Comparison of ENCODE assay signal across 9 mouse cellular contexts in the genomic region with DNA sequence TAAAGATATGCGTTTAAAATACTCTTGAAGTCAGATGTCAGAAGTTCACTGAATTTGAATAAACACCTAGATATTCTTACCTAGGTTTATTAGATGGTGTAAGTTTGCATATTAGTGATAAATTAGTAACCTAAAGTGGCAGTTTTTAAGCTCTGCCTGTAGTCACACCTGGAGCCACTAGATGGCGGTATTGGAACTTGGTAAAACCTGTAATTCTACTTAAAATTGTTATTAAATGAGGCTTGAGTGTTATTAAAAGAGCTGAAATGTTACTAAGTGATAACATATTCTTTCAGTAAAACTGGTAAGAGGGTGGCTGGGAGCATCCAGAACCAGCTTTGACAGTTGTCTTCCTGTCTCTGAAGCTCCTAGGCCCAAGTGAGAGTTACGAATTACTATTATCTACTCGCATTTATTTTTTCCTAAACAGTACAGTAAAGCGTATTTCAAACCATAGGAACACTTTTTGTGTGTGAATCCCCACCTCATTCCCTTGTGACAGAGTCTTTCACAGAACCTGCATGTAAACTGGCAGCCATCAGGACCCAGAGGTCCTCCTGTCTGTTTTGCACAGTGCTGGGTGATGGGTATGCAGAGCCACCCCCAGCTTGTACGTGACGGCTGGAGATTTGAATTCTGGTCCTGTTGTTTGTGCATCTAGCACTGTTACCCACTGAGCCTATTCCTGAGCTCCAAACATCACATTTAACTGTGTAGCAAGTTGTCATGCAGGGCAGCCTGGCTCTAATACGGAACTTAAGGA. TPM values are rescaled to one million over a fixed set of nuclear protein-coding genes. Genes with fewer than 3 reads are reported as not detected.
DNase-seq lines count a peak whose midpoint lies in the region; ATAC-seq and TF ChIP-seq lines count a peak whose summit lies in the region.
"Had no signal": no experiment of that assay in that cellular context is flagged by ENCODE, and none has a peak within 500 bp of the region (broad histone marks: within the 10 kb centered on the region; RNA-seq: fewer than 3 reads in every experiment).

No protein-coding gene starts in this region.

- H3K9ac ChIP-seq in intestine, embryonic 15.5 days: no peak overlapping the region
- H3K9ac ChIP-seq in liver, embryonic 13.5 days: peak overlapping the region; percentile 36; the same call in 1 of the 2 replicates

- DNase-seq in adrenal gland, postnatal 14 days: peak; percentile 71
- no peak for DNase-seq in adrenal gland, adult 8-10 months
- DNase-seq in thymus, adult 2 months: peak; percentile 58
- no peak for DNase-seq in thymus, adult 18-20 months
- DNase-seq in embryonic facial prominence, embryonic 10.5 days (ENCODE audit: low spot score): peak; percentile 40
- DNase-seq in liver, embryonic 13.5 days: peak; percentile 36
- DNase-seq in retina, postnatal 1 day: peak; percentile 64

- no peak overlapping the region for H3K4me2 ChIP-seq in intestine, embryonic 15.5 days (replicated peaks)
- H3K4me2 ChIP-seq in liver, embryonic 13.5 days: peak overlapping the region; percentile 48

- no peaks in the 10 kb centered on the region for H3K9me3 ChIP-seq in embryonic facial prominence, embryonic 10.5 days
- H3K9me3 ChIP-seq in intestine, embryonic 15.5 days: no peaks in the 10 kb centered on the region
- H3K9me3 ChIP-seq in liver, embryonic 13.5 days (replicated peaks): no peaks in the 10 kb centered on the region

- WGBS in thymus, adult 2 months: 74% methylated on average over 8 of the region's 8 CpGs
- WGBS in embryonic facial prominence, embryonic 10.5 days: 71% methylated on average over 8 of the region's 8 CpGs
- WGBS in intestine, embryonic 15.5 days: 65% methylated on average over 8 of the region's 8 CpGs
- WGBS in liver, embryonic 13.5 days (ENCODE audit: insufficient replicate concordance): 29% methylated on average over 8 of the region's 8 CpGs

- H3K27me3 ChIP-seq in thymus, adult 2 months (ENCODE audit: control insufficient read depth, insufficient read depth, low read length): no peaks in the 10 kb centered on the region
- no peaks in the 10 kb centered on the region for H3K27me3 ChIP-seq in embryonic facial prominence, embryonic 10.5 days (replicated peaks; ENCODE audit: low read depth, poor library complexity, severe bottlenecking)
- H3K27me3 ChIP-seq in intestine, embryonic 15.5 days (replicated peaks): no peaks in the 10 kb centered on the region
- H3K27me3 ChIP-seq in liver, embryonic 13.5 days: no peaks in the 10 kb centered on the region

- peaks cover 26% of the 10 kb centered on the region for H3K4me1 ChIP-seq in thymus, adult 2 months (replicated peaks; ENCODE audit: control insufficient read depth, insufficient read depth, low read length)
- peaks cover 4% of the 10 kb centered on the region for H3K4me1 ChIP-seq in embryonic facial prominence, embryonic 10.5 days
- H3K4me1 ChIP-seq in intestine, embryonic 15.5 days (replicated peaks): 0 out of 2 replicates have a peak, but pooled peaks cover 5% of the 10 kb centered on the region
- peaks cover 35% of the 10 kb centered on the region for H3K4me1 ChIP-seq in liver, embryonic 13.5 days (replicated peaks)

- H3K36me3 ChIP-seq in thymus, adult 2 months (ENCODE audit: control insufficient read depth, insufficient read depth, low read length): no peaks in the 10 kb centered on the region
- peaks cover 2% of the 10 kb centered on the region for H3K36me3 ChIP-seq in embryonic facial prominence, embryonic 10.5 days (replicated peaks)
- no peaks in the 10 kb centered on the region for H3K36me3 ChIP-seq in intestine, embryonic 15.5 days
- no peaks in the 10 kb centered on the region for H3K36me3 ChIP-seq in liver, embryonic 13.5 days

- 0 out of 2 replicates have a peak, but pooled peaks have one; percentile 29 for ATAC-seq in intestine, embryonic 15.5 days
- peak; percentile 60 for ATAC-seq in liver, embryonic 13.5 days (ENCODE audit: low read depth)

- peak overlapping the region; percentile 23 for H3K27ac ChIP-seq in thymus, adult 2 months (ENCODE audit: control insufficient read depth, insufficient read depth, low read length)
- no peak overlapping the region for H3K27ac ChIP-seq in embryonic facial prominence, embryonic 10.5 days (replicated peaks)
- no peak overlapping the region; the same call in 1 of the 2 replicates for H3K27ac ChIP-seq in intestine, embryonic 15.5 days
- H3K27ac ChIP-seq in liver, embryonic 13.5 days: peak overlapping the region; percentile 84

- no peak for TF ChIP-seq CTCF in thymus, adult 2 months (IDR thresholded peaks at IDR 0.05; ENCODE audit: borderline replicate concordance, control insufficient read depth, extremely low read depth, insufficient read depth, low read length, poor library complexity)

- TF ChIP-seq POLR2A in thymus, adult 2 months (IDR thresholded peaks at IDR 0.05; ENCODE audit: control insufficient read depth, extremely low read depth, insufficient read depth, low read length, poor library complexity): no peak

- no peak overlapping the region for H3K4me3 ChIP-seq in thymus, adult 2 months (ENCODE audit: control insufficient read depth, insufficient read depth, low read length)
- no peak overlapping the region for H3K4me3 ChIP-seq in embryonic facial prominence, embryonic 10.5 days
- H3K4me3 ChIP-seq in intestine, embryonic 15.5 days (replicated peaks): no peak overlapping the region
- no peak overlapping the region for H3K4me3 ChIP-seq in liver, embryonic 13.5 days (replicated peaks)

RNA-seq across cellular contexts. Expression of gene Gpr18, which starts 13.0 kb away (rescaled TPM):
- total RNA-seq in adrenal gland, postnatal 14 days (2021): 0.67 and 5.2 TPM in 2 replicates
- total RNA-seq in adrenal gland, adult 8-10 months (2022): under 1 TPM; 0.22 to 0.52 (median 0.45) TPM
- 24.8 and 32.8 TPM in 2 replicates for polyA plus RNA-seq in thymus, adult 2 months (2012; rRNA removed)
- polyA plus RNA-seq in embryonic facial prominence, embryonic 10.5 days (2016; fragmentation: Nextera tagmentation; extraction: Ambion mirVana): 0.22 TPM in 1 of 2 replicates, not detected in the other
- polyA plus RNA-seq in intestine, embryonic 15.5 days (2015; fragmentation: Nextera tagmentation; extraction: Ambion mirVana): 0.29 and 0.34 TPM in 2 replicates
- 0.14 TPM in 1 of 2 replicates, not detected in the other for polyA plus RNA-seq in liver, embryonic 13.5 days (2015; fragmentation: Nextera tagmentation; extraction: Ambion mirVana)
- total RNA-seq: left cerebral cortex, postnatal 36 days had no signal

RNA-seq across cellular contexts. Expression of gene Gpr183, which starts 36.4 kb away (rescaled TPM):
- 0.48 and 2.3 TPM in 2 replicates for total RNA-seq in adrenal gland, postnatal 14 days (2021)
- 1 to 10 TPM in 3 of 4 experiments, under 1 TPM in 1; 0.80 to 2.2 (median 1.4) TPM for total RNA-seq in adrenal gland, adult 8-10 months (2022)
- 10.1 and 10.3 TPM in 2 replicates for polyA plus RNA-seq in thymus, adult 2 months (2012; rRNA removed)
- 2.4 and 2.9 TPM in 2 replicates for polyA plus RNA-seq in embryonic facial prominence, embryonic 10.5 days (2016; fragmentation: Nextera tagmentation; extraction: Ambion mirVana)
- 3.7 TPM in 2 replicates for polyA plus RNA-seq in intestine, embryonic 15.5 days (2015; fragmentation: Nextera tagmentation; extraction: Ambion mirVana)
- 0.96 and 1.3 TPM in 2 replicates for polyA plus RNA-seq in liver, embryonic 13.5 days (2015; fragmentation: Nextera tagmentation; extraction: Ambion mirVana)

RNA-seq across cellular contexts. Expression of gene Ubac2, which starts 50.1 kb away (rescaled TPM):
- total RNA-seq in adrenal gland, postnatal 14 days (2021): 30.3 and 34.4 TPM in 2 replicates
- total RNA-seq in adrenal gland, adult 8-10 months (2022): 10 to 100 TPM; 32.8 to 43.5 (median 39.2) TPM
- polyA plus RNA-seq in thymus, adult 2 months (2012; rRNA removed): 102 TPM in 2 replicates
- polyA plus RNA-seq in embryonic facial prominence, embryonic 10.5 days (2016; fragmentation: Nextera tagmentation; extraction: Ambion mirVana): 70.5 and 73.4 TPM in 2 replicates
- 59.3 and 61.1 TPM in 2 replicates for polyA plus RNA-seq in intestine, embryonic 15.5 days (2015; fragmentation: Nextera tagmentation; extraction: Ambion mirVana)
- 22.6 and 25.3 TPM in 2 replicates for polyA plus RNA-seq in liver, embryonic 13.5 days (2015; fragmentation: Nextera tagmentation; extraction: Ambion mirVana)

Comparison
In these comparisons a context has a peak if more than half of its experiments do, and no peak if none do; other contexts are left out.
1. DNase-seq: peak in adrenal gland, postnatal 14 days (single experiment), thymus, adult 2 months (single experiment), embryonic facial prominence, embryonic 10.5 days (single experiment), liver, embryonic 13.5 days (single experiment) and retina, postnatal 1 day (single experiment); none in adrenal gland, adult 8-10 months (single experiment) and thymus, adult 18-20 months (0 of 2).
2. H3K27ac ChIP-seq: peak in thymus, adult 2 months (single experiment) and liver, embryonic 13.5 days (single experiment); none in embryonic facial prominence, embryonic 10.5 days (single experiment) and intestine, embryonic 15.5 days (single experiment).
3. RNA of gene Gpr18, which starts 13.0 kb away (polyA plus RNA-seq): 24.8 to 32.8 TPM in thymus, adult 2 months; 0.29 to 0.34 TPM in intestine, embryonic 15.5 days, 0.22 TPM in embryonic facial prominence, embryonic 10.5 days and 0.14 TPM in liver, embryonic 13.5 days; every median in the first group is over 10 times any median in the second.